Mouse (Mus musculus) heart, postnatal 10 days (tissue): Measurements from ENCODE around the gene Irak4. TPM values are rescaled to one million over a fixed set of nuclear protein-coding genes. Genes with fewer than 3 reads are reported as not detected.
A peak's percentile ranks its signal among the peaks of the same experiment; 100 is the strongest.

ENCODE experiments used
- DNase-seq, 2 experiments: peaks; one replicate each; pipeline ENCODE4 v3.0.0; 2021
- intact Hi-C: fragments of 180-260 bp; cut with DNase I; formaldehyde crosslinking; loops from one replicate; pipeline ENCODE4 v1.15.1; 2025
- total RNA-seq, 2 experiments: library from RNA; stranded (reverse); gene quantifications; 2 replicates each; pipeline ENCODE4 v1.2.3; 2021

The Irak4 gene
- total RNA-seq, 2 experiments from 2014 or later, result 6.3 to 8.4 TPM

DNA sequence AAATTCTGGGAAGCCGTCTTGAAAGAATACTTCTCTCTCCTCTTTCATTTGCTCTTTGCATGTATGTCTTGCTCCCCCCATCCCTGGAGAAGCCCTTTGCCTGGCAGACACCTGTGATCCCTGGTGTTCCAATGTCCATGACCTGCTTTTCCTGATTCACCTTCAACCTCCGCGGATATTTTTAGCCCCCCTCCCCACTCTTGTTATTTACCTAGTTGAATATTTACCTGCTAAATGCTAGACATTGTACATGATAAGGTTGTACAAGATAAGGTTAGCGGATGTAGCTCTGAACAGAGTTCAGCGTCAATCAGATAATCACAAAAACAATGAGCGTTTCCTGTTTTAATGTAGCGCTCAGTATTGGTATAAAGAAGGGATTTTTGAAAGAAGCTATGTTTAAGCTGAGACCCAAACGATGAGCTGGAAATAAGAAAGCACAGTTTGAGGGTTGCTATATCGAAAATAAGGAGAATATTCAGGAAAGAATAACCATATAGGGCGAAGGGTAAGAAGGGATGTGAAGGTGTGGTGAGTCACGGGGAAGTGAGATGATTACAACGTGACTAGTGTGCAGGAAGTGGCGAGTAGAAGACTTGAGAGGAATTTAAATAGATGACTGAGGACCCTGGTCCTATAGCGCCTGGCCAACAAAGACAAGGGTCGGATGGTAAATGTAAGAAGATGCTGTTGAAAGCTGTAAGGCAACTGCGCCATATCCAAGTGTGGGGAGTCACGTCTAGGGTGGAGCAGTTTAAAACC is 15.6 kb downstream of the Irak4 start:
- no peak for DNase-seq
- intact Hi-C loops, result no loop called here

DNA sequence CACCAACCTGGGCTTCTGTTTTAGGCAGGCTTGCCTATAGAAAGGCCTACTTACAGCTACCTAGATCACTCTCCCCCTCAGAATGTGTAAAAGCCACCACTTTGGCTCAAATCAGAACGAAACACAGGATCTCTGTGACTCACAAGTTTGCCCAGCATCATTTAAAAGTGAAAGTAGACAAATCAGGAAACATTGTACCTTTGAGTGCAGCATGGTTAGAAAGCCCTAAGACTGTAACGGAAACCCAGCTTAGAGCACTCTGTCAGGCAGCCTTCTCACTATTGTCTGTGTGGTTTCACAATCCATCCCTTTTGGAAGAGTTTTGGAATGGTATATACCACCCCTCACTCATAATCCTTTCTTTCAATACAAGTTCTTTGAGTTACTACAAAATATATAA is 21.5 kb downstream of the Irak4 start:
- DNase-seq, result no peak
- intact Hi-C loops, result no loop called here

DNA sequence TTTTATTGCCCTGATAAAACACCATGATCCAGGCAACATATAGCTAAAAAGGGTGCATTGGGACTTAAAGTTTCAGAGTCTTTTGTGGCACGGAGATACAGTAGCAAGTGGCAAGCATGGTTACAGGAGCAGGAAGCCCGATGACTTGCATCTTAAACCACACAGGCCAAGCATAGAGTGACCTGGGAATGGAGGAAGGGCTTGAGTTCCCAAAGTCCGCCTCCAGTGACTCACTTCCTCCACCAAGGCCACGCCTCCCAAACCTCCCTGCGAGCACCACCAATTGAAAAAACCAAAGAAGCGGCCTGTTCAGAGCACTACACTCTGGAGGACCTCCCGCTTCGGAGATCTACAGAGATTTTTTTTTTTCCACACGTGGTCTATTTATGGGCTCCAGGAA is 22.4 kb downstream of the Irak4 start:
- intact Hi-C loops, result no loop called here
- no peak for DNase-seq

DNA sequence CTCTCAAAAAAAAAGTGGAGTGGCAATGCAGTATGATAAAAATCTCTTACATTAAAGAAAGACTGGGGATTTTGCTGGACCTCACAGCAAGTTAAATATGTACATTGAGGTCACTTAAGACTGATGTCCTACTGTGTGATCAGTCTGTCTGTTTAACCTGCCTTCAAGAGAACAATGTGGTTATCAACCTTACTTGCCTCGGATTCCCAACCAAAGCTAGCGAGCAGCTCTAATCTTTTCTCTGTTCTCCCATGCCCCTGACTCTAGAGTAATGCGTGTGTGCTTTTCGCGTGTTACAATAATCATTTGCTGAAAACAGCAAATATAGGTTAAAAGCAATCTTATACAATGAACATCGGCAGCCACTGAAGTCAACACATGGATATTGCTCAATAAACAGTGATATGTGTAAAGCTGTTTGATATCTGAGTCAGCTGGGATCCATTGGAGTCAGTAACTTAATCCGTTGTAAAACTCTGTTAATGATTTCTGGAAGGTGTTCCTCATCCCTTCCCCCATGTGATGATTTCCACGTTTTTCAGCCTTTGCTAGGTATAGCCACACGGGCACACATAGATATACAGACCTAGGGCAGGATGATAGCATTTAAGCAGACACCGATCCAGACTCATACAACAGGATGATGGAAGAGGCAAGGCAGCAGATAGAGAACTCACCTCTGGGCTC is 25.2 kb downstream of the Irak4 start:
- intact Hi-C loops, result no loop called here
- no peak for DNase-seq

DNA sequence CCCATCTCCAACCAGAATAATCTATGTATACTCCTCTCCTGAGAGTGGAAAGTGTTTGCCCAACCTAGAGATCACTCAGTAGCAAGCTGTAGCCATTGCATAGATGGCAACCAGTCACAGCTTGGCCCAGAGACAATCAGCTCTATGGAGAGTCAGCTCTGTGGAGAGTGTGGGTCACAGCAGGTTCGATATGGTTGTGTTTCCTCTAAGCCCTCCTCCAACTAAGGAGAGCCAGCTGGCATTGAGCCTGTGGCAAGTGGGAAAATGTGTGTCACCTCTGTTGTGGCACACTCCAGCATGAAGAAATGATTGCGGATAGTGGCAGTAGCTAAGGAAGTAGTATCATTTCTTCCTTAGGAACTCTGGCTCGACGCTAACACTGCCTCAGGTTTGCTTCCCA is 28.1 kb downstream of the Irak4 start:
- DNase-seq, result no peak
- intact Hi-C loops, result no loop called here

DNA sequence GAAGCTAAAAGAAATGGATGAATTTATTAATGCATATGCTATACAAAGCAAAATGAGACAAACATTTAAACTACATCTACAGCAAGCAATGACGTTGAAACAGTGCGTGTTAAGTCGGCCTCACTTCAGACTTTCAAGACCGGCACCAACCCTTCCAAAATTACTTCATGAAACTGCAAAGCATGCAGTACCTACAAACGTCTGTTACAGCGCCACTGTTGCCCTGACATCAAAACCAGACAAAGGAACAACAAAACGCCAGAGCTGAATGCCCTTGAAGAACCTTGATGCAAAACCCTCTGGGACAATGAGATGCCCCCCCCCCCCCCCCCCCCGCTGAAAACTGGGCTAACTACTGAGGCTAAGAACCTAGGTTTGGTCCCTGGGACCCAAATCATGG is 29.3 kb downstream of the Irak4 start:
- intact Hi-C loops, result no loop called here
- DNase-seq, result no peak

DNA sequence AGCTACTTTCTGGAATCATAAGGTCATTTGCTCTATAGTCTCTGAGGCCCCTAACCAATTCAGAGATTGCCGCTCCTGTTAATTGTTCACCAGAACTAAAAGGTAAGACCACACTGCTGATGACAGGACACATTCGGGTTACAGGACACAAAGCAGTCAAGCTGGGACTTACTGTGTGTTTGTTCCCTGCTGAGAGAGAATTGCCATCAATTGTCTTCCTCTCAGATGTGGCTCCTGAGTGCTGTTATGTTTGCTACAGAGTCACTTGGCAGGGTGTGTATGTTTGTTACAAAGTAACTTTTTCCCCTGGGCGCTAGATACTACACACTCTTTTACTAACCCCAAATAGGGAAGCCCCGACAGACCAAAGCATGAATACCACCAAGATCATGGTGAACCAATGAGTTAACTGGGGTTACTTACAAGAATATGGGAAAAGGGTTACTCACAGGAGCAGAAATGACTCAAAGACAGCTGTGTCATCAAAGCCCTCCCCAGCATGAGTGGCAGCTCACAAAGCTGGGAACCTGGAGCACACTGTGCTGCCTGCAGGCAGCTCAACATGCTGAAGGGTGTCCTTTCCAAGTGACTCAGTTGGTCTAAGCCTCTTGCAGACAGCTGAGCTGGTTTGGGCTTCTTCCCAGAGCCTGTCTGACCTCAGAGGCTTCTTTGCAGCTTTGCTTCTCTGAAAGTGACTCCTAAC is 31.3 kb downstream of the Irak4 start:
- no peak for DNase-seq
- intact Hi-C loops, result no loop called here

DNA sequence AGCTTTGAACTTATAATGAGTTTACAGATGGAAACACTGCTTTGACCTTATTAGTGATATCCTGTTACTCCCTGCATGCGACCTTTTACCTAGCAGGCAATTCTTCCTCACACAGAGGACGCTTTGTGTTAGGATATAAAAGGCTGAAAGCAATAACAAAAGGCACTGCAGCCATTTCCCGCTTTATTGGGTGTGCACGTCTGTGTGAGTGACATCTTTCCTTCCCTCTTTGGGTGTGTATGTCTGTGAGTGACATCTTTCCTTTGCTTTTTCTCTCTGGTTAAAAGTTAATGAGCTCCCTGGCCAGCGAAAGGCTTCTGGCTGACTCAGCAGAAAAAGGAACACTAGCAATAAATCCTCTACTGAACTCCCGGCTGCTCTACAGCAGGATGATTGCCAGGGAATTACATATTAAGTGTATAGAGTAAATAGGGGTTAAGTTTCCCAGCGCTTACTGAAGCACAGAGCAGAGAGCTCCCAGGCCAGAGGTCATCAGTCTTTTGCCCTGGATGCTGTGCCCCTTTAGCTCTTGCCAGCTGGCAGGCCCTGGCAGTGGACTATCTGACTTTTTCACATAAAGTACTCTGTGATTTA is 38.7 kb downstream of the Irak4 start:
- DNase-seq, result no peak
- intact Hi-C loops, result no loop called here

DNA sequence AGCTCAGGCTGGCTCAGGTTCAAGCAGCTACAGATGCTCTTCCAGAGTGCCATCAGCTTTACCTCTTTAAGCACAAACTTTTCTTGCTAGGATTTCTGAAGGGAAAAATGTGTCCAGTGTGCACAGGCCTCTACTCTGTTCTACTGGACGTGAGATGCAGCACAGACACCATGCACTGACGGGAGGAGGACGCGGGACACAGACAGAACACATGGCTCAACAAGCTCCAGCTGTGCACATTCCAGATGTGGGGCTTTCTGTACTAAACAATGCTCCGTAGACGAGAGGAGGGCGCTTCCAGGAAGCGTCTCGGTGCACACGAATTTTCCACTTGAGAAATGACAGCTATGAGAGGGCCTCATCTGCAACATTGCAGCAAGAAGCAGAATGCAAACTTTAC is 39.7 kb downstream of the Irak4 start:
- no peak for DNase-seq
- intact Hi-C loops, result no loop called here

DNA sequence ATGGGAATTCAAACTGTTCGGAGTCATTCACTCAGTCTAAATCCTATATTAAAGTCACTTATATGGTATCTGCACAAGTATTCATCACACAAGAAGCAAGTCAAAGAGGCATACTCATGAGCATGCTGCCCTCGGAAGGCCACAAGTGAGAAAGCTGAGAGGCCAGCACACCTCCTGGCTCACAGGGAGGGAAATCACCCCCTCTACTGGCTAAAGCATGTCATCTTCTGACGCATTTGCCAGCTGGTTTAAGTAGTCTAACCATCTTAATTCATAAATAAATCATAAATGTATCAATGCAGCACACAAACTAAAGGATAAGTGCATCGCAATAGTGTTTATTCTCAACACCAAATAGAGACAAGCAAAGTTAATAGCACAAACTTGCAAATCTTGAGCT is 41.3 kb downstream of the Irak4 start:
- intact Hi-C loops, result no loop called here
- no peak for DNase-seq

DNA sequence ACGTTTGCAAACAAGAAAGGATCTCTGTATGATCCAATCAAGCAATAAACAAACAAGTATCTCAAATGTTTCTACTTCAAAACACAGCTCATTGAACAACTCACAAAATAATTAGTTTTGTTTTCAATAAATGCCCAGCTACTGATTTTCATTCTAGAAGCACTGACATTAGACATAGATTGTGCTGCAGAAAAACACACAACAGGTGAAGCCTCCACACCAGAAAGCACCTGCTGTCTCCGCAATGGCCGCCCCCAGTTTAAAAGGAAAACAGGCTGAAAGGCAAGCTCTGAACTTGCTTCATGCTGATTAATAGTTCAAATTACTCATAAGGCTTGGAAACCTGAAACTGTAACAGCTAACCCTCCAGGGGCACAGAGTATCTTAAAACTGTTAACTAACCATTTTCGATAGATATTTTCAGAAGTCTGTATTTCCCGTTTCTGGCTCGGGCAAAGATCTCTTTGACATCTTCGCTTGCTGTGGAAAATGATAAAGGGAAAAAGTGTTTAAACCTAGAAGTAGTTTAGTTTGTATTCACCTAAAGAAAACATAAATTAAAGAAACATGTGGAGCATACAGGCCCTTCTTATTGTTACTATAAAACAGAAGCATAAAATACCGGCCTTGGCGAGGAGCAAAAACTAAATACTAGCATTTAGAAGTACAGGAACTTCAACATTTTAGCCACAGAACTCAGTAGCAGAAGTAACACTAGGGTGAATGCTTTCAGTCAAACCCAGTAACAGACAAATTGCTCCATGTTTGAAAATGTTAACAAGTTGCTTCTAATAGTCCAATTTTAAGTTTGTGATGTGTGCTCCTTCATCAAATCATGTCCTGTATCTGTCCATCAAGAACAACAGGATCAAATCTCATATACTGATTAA is 44.6 kb downstream of the Irak4 start:
- DNase-seq, result no peak
- intact Hi-C loops, result no loop called here

DNA sequence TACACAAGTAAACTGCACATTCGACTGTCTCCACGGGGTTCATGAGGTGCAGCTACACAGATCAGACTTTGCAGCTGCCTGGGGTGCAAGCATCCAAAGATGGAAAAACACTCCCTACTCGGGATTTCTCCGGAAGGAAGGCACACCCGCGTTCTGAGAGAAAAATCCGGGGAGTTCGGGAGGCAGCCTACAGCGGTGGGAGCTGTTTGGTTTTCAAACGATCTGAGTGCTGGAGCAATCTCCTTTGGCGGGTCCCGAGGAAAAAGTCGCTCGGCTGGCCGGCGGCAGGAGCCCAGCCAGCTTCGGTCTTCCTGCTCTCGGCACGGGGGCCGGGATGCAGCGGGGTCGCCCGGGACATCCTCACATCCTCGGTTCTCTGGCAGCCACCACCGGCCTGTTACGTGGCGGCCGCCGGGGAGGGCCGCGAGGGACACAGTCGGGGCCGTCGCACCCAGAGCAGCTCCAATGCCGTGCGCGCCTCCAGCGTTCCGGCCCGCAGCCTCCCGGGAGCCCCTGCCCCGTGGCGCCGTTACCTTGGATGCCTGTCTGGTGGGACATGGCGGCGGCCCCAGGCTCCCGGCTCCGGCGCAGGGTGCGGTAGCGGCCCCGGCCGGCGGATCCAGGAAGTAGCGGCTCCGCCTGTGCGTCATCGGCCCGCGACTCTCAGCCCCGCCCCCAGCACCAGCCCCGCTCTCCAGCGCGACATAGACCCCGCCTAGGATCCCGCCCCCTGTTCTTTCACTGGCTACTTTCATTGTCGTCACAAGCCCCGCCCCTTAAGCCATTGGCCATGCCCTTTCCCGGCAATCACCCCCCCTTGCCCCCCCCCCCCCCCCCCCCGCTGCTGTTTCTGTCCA is 46.0 kb downstream of the Irak4 start, which contains the start of gene Twf1:
TSS of gene Twf1 (minus strand) at position 671 of the 857 bp plus-strand sequence.
- DNase-seq, result peak; percentile 99
- intact Hi-C loops, result no loop called here

DNA sequence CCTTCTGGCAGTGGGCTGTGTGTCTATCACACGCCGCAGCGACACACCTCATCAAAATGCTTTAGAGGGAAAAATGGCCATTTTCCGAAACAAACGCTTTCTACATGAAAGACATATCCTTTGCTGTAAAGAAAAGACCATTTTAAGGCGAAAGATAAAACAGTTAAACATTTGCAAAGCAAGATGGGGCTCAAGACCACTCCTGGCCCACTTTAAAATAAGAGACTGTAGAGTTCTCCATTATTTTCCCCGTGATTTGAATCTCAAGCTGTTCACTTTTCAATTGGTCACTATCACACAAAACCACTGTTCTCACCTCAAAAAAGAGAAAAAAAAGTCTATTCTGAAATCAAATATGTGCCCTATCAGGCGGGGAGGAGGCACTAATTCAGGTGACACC is 46.6 kb downstream of the Irak4 start:
- intact Hi-C loops, result no loop called here
- DNase-seq, result no peak

DNA sequence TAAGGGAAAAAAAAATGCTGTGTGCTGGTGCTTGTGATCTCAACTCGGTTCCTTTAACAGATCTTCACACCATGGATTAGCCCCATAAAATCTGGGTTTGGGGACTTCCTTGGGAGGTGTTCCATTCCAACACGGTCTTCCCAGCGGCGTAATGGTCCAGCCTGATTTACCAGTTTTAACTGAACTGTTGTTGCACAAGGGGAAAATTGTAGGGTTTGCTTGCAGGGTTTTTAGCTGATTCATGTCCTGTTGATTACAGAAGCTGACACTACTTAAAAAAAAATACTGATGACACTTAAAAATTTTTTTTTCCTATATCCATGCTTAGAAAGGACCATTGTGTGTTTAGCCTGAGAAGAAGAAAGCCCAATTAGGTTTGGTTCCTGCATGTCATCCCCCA is 47.9 kb downstream of the Irak4 start:
- intact Hi-C loops, result no loop called here
- no peak for DNase-seq

DNA sequence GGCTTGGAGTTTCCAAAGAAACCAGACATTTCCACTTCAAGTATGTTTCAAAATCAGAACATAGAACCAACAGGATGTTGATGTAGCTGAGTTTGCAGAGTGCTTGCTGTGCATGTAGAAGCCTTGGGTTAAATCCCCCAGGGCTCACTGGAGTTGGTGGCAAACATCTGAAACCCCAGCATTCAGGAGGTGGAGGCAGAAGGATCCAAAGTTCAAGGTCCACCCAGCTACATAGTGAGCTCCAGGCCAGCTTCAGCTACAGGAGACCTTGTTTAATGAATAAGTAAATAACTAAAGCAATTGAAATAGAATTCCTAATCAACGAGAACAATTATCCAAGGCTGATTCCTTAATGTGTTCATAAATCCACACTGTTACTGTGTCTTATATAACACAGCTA is 50.1 kb downstream of the Irak4 start:
- intact Hi-C loops, result no loop called here
- DNase-seq, result no peak

DNA sequence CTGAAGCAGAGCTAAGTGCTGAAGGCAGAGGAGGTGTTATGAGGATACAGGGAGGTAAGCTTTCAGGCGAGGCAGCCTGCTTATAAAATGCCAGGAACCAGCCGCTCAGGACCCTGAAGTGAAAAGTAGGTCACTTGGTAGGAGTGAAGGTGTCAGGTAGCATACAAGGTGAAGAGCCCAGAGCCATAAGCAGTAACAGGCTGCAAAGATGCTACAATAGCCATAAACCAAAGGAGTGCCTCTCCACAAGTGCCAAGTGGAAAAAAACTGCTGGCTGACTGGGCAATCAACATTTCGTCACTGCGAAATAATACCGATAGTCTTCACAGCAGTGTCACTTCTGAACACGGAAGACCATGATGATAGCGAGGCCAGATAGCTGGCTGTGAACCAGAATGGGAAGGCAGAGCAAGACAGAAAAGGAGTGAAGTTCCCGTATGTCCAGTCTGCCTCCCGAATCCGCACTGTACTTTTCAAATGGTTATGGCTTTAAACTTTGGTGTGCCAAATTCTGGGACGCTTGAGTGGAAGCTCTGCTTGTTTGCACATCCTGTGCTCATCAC is 56.8 kb downstream of the Irak4 start:
- DNase-seq, result no peak
- intact Hi-C loops, result no loop called here

DNA sequence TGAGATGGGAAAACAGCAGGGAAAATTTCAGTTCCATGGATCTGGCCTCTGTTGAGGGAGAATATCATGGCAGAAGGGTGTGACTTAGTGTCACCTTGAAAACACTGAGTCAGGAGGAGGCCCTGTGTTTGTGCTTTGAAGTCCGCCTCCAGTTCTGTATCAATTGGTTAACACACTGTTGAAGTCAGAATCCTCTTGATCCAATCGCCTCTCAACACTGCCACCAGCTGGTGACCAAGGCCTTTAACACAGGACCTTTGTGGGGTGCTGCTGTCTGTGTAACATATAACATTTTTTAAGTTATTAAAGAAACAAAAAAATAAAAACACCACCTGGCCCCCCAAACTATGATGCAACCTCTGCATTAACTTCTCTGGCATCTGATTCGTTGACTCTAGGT is 57.9 kb downstream of the Irak4 start:
- intact Hi-C loops, result loop anchor here (1.0 kb wide), 1 partner anchor 44 kb away; no protein-coding TSS in a partner anchor
- DNase-seq, result peak; percentile 53 to 68

DNA sequence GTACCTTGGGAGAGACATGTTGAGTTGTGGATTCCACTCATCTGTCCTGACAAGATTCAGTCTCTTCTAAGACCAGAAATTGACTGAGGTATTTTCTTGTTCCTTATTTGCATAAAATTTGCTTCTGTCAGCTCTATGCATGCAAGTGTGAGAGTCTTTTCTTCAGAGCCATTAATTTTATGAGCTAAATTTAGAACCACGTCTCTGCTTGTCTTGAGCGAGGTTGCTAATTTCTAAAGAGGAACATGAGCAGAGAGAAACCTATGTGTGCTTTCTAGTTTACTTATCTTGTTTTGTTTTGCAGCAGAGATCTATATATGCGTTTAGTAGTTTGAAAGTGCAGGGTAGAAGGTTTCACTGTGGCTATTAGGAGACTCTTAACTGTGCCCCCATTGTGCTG is 59.0 kb downstream of the Irak4 start:
- intact Hi-C loops, result no loop called here
- DNase-seq, result no peak

DNA sequence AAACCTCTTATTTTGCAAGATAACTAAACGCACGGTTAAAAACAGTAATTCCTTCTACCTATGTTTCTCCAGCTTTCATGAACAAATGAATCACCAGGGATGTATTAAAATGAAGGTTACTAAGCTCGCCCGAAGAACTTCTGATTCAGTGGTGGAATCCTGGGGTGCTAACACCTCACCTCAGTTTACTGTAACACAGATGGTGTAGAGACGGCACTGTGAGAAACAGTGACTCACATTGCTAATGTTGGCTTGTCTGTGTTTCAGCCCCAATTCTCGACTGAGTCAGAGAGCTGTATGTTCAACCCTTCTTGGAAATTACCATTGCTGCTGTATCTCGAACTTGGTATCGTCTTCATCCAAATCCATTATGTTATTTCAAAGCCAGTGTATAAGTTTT is 64.3 kb downstream of the Irak4 start:
- intact Hi-C loops, result no loop called here
- no peak for DNase-seq
